Mouse (Mus musculus): ENCODE measurements around the gene Tanc1. TPM values are rescaled to one million over a fixed set of nuclear protein-coding genes. Genes with fewer than 3 reads are reported as not detected.

Tanc1 gene
- total RNA-seq, 2 experiments from 2014 or later = 20.1 to 25.4 TPM

- intact Hi-C loops (cut with DNase I) = no loop called here
- no peak for DNase-seq (ENCODE audit: low spot score in 2 of 2)
These were observed 63.6 kb downstream of the Tanc1 start for GRCm38 (mm10) chr2:59675270-59675995.

- intact Hi-C loops (cut with DNase I) = no loop called here
- no peak for DNase-seq (ENCODE audit: low spot score in 2 of 2)
These were observed 64.2 kb downstream of the Tanc1 start for GRCm38 (mm10) chr2:59676041-59676440.

- intact Hi-C loops (cut with DNase I) = no loop called here
- DNase-seq (ENCODE audit: low spot score in 2 of 2) = no peak
These were observed 64.6 kb downstream of the Tanc1 start for GRCm38 (mm10) chr2:59676442-59676841.

- DNase-seq (ENCODE audit: low spot score in 2 of 2) = no peak
- intact Hi-C loops (cut with DNase I) = no loop called here
These were observed 67.7 kb downstream of the Tanc1 start for GRCm38 (mm10) chr2:59679424-59680020.

GRCm38 (mm10) chr2:59680736-59681135 lies 68.9 kb downstream of the Tanc1 start:
- intact Hi-C loops (cut with DNase I) = no loop called here
- DNase-seq (ENCODE audit: low spot score in 2 of 2) = no peak

- DNase-seq (ENCODE audit: low spot score in 2 of 2) = no peak
- intact Hi-C loops (cut with DNase I) = no loop called here
These were observed 69.3 kb downstream of the Tanc1 start for GRCm38 (mm10) chr2:59681181-59681580.

GRCm38 (mm10) chr2:59684864-59685605 lies 73.2 kb downstream of the Tanc1 start:
- peak in 1 of 2 experiments; percentile 19 for DNase-seq (ENCODE audit: low spot score in 2 of 2)
- intact Hi-C loops (cut with DNase I) = no loop called here

GRCm38 (mm10) chr2:59685606-59685950 lies 73.7 kb downstream of the Tanc1 start:
- no peak for DNase-seq (ENCODE audit: low spot score in 2 of 2)
- intact Hi-C loops (cut with DNase I) = no loop called here

GRCm38 (mm10) chr2:59688261-59689104 lies 76.6 kb downstream of the Tanc1 start:
- intact Hi-C loops (cut with DNase I) = no loop called here

GRCm38 (mm10) chr2:59691112-59691511 lies 79.3 kb downstream of the Tanc1 start:
- intact Hi-C loops (cut with DNase I) = no loop called here
- no peak for DNase-seq (ENCODE audit: low spot score in 2 of 2)

More at GRCm38 (mm10) chr2:59688261-59689104, 76.6 kb downstream of the Tanc1 start:
- no peak for DNase-seq (ENCODE audit: low spot score in 2 of 2)

GRCm38 (mm10) chr2:59693473-59693872 lies 81.6 kb downstream of the Tanc1 start:
- DNase-seq (ENCODE audit: low spot score in 2 of 2) = no peak
- intact Hi-C loops (cut with DNase I) = no loop called here

GRCm38 (mm10) chr2:59697123-59697522 lies 85.3 kb downstream of the Tanc1 start:
- intact Hi-C loops (cut with DNase I) = no loop called here
- DNase-seq (ENCODE audit: low spot score in 2 of 2) = no peak

GRCm38 (mm10) chr2:59697722-59698634 lies 86.1 kb downstream of the Tanc1 start:
- intact Hi-C loops (cut with DNase I) = no loop called here
- no peak for DNase-seq (ENCODE audit: low spot score in 2 of 2)

GRCm38 (mm10) chr2:59698635-59699300 lies 86.9 kb downstream of the Tanc1 start:
- intact Hi-C loops (cut with DNase I) = no loop called here
- no peak for DNase-seq (ENCODE audit: low spot score in 2 of 2)

- intact Hi-C loops (cut with DNase I) = no loop called here
These were observed 88.1 kb downstream of the Tanc1 start for GRCm38 (mm10) chr2:59699893-59700292.

GRCm38 (mm10) chr2:59705221-59705620 lies 93.4 kb downstream of the Tanc1 start:
- intact Hi-C loops (cut with DNase I) = no loop called here
- no peak for DNase-seq (ENCODE audit: low spot score in 2 of 2)

More at GRCm38 (mm10) chr2:59699893-59700292, 88.1 kb downstream of the Tanc1 start:
- no peak for DNase-seq (ENCODE audit: low spot score in 2 of 2)

- intact Hi-C loops (cut with DNase I) = no loop called here
- DNase-seq (ENCODE audit: low spot score in 2 of 2) = no peak
These were observed 95.0 kb downstream of the Tanc1 start for GRCm38 (mm10) chr2:59706806-59707205.

GRCm38 (mm10) chr2:59707922-59708706 lies 96.3 kb downstream of the Tanc1 start:
- intact Hi-C loops (cut with DNase I) = no loop called here

More at GRCm38 (mm10) chr2:59707922-59708706, 96.3 kb downstream of the Tanc1 start:
- DNase-seq (ENCODE audit: low spot score in 2 of 2) = no peak
